Mouse (Mus musculus): ENCODE measurements around the gene Nkiras2. TPM values are rescaled to one million over a fixed set of nuclear protein-coding genes. Genes with fewer than 3 reads are reported as not detected.
A peak's percentile ranks its signal among the peaks of the same experiment; 100 is the strongest.
"Not testable (repeated sequence)": the region's sequence is repeated elsewhere in the genome, so short reads cannot be mapped to it uniquely, and the experiment has no call there.

Gene Nkiras2
- polyA plus RNA-seq, 1 experiment, result 39.5 TPM

DNA sequence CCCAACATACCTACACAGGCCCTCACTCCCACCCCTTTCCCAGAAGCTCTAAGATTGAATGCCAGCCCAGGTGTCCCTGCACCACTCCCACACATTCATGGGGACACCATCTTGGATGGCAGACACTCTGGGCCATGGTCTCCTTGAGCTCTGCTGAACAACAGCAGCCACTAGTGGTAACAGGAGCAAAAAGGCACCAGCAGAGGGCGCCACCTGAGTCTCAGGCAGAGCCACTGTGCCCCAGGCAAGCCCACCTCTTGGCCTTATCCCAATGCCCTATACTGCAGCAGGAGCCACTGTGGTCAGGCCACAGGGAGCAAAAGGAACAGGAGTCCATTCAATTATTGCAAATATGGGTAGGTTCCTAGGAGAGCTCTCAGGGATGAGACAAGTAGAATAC is 27.2 kb downstream of the Nkiras2 start:
- 19% methylated on average over 1 of the region's 1 CpGs for WGBS
- Histone ChIP-seq H3K27ac (ENCODE audit: insufficient read depth, low read length) (no peak overlapping the region), H3K4me3 (ENCODE audit: extremely low read depth, insufficient read depth, insufficient read length) (no peak overlapping the region), H3K4me1 (ENCODE audit: control insufficient read depth, insufficient read depth, insufficient read length) (no peaks in the 10 kb centered on the region), H3K36me3 (ENCODE audit: control insufficient read depth, insufficient read depth, low read length) (no peaks in the 10 kb centered on the region), H3K27me3 (ENCODE audit: control insufficient read depth, insufficient read depth, low read length) (peaks cover 2% of the 10 kb centered on the region; the same call in 1 of the 2 replicates)
- no peak for TF ChIP-seq POLR2A (IDR thresholded peaks at IDR 0.05; ENCODE audit: low read depth, low read length)
- peak; percentile 51; the same call in 1 of the 2 replicates for TF ChIP-seq CTCF (IDR thresholded peaks at IDR 0.05; ENCODE audit: extremely low read depth, insufficient read depth, insufficient read length, insufficient replicate concordance)
- DNase-seq (ENCODE audit: low read depth in 1 of 2, low spot score in 2 of 2), result peak in 1 of 2 experiments; percentile 42

- WGBS, result 87% methylated on average over 8 of the region's 8 CpGs
- H3K4me1 ChIP-seq (ENCODE audit: control insufficient read depth, insufficient read depth, insufficient read length), result no peaks in the 10 kb centered on the region
- no peaks in the 10 kb centered on the region for H3K36me3 ChIP-seq (ENCODE audit: control insufficient read depth, insufficient read depth, low read length)
- DNase-seq (ENCODE audit: low read depth in 1 of 2, low spot score in 2 of 2), result no peak
- no peak overlapping the region for H3K27ac ChIP-seq (ENCODE audit: insufficient read depth, low read length)
- TF ChIP-seq CTCF (IDR thresholded peaks at IDR 0.05; ENCODE audit: extremely low read depth, insufficient read depth, insufficient read length, insufficient replicate concordance) (no peak), POLR2A (IDR thresholded peaks at IDR 0.05; ENCODE audit: low read depth, low read length) (no peak)
- no peak overlapping the region for H3K4me3 ChIP-seq (ENCODE audit: extremely low read depth, insufficient read depth, insufficient read length)
- peaks cover 2% of the 10 kb centered on the region; the same call in 1 of the 2 replicates for H3K27me3 ChIP-seq (ENCODE audit: control insufficient read depth, insufficient read depth, low read length)
Observed at GRCm38 (mm10) chr11:100648405-100648804, 29.4 kb downstream of the Nkiras2 start.

- Histone ChIP-seq H3K36me3 (ENCODE audit: control insufficient read depth, insufficient read depth, low read length) (no peaks in the 10 kb centered on the region), H3K27ac (ENCODE audit: insufficient read depth, low read length) (no peak overlapping the region), H3K4me3 (ENCODE audit: extremely low read depth, insufficient read depth, insufficient read length) (no peak overlapping the region), H3K4me1 (ENCODE audit: control insufficient read depth, insufficient read depth, insufficient read length) (no peaks in the 10 kb centered on the region), H3K27me3 (ENCODE audit: control insufficient read depth, insufficient read depth, low read length) (peaks cover 2% of the 10 kb centered on the region; the same call in 1 of the 2 replicates)
- TF ChIP-seq CTCF (IDR thresholded peaks at IDR 0.05; ENCODE audit: extremely low read depth, insufficient read depth, insufficient read length, insufficient replicate concordance) (no peak), POLR2A (IDR thresholded peaks at IDR 0.05; ENCODE audit: low read depth, low read length) (no peak)
- 36% methylated on average over 8 of the region's 8 CpGs for WGBS
- no peak for DNase-seq (ENCODE audit: low read depth in 1 of 2, low spot score in 2 of 2)
Observed at GRCm38 (mm10) chr11:100651205-100651604, 32.2 kb downstream of the Nkiras2 start.

DNA sequence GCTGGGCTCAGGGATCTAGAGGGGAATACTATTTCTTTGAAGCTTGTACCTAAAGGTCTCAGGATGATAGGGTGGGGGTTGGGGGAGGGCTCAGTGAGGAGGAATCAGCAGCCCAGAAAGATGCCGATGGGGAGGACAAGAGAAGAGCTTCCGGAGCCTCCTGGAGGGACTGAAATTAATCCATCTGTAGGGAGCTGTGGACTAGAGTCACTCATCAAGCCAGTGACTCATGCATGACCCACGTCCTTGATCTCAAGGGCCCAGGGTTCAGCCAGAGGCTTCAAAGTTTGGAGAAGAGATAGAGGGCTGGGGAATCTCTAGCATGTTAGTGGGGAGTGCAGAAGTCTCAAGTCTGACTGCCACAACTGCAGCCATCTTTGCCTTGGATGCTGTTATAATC is 32.7 kb downstream of the Nkiras2 start:
- DNase-seq (ENCODE audit: low read depth in 1 of 2, low spot score in 2 of 2), result no peak
- no peaks in the 10 kb centered on the region for H3K4me1 ChIP-seq (ENCODE audit: control insufficient read depth, insufficient read depth, insufficient read length)
- no peak for TF ChIP-seq POLR2A (IDR thresholded peaks at IDR 0.05; ENCODE audit: low read depth, low read length)
- TF ChIP-seq CTCF (IDR thresholded peaks at IDR 0.05; ENCODE audit: extremely low read depth, insufficient read depth, insufficient read length, insufficient replicate concordance), result no peak
- H3K4me3 ChIP-seq (ENCODE audit: extremely low read depth, insufficient read depth, insufficient read length), result no peak overlapping the region
- no peak overlapping the region for H3K27ac ChIP-seq (ENCODE audit: insufficient read depth, low read length)
- H3K36me3 ChIP-seq (ENCODE audit: control insufficient read depth, insufficient read depth, low read length), result no peaks in the 10 kb centered on the region
- peaks cover 2% of the 10 kb centered on the region; the same call in 1 of the 2 replicates for H3K27me3 ChIP-seq (ENCODE audit: control insufficient read depth, insufficient read depth, low read length)
- WGBS, result 54% methylated on average over 3 of the region's 3 CpGs

GRCm38 (mm10) chr11:100655589-100655988 is 36.5 kb downstream of the Nkiras2 start:
- H3K36me3 ChIP-seq (ENCODE audit: control insufficient read depth, insufficient read depth, low read length); H3K4me3 ChIP-seq (ENCODE audit: extremely low read depth, insufficient read depth, insufficient read length); H3K4me1 ChIP-seq (ENCODE audit: control insufficient read depth, insufficient read depth, insufficient read length); H3K27me3 ChIP-seq (ENCODE audit: control insufficient read depth, insufficient read depth, low read length); DNase-seq (ENCODE audit: low read depth in 1 of 2, low spot score in 2 of 2); H3K27ac ChIP-seq (ENCODE audit: insufficient read depth, low read length): not testable (repeated sequence)
- WGBS, result 44% methylated on average over 3 of the region's 3 CpGs

GRCm38 (mm10) chr11:100656458-100656857 is 37.4 kb downstream of the Nkiras2 start:
- no peaks in the 10 kb centered on the region for H3K4me1 ChIP-seq (ENCODE audit: control insufficient read depth, insufficient read depth, insufficient read length)
- DNase-seq (ENCODE audit: low read depth in 1 of 2, low spot score in 2 of 2), result no peak
- no peak overlapping the region for H3K27ac ChIP-seq (ENCODE audit: insufficient read depth, low read length)
- no peaks in the 10 kb centered on the region for H3K36me3 ChIP-seq (ENCODE audit: control insufficient read depth, insufficient read depth, low read length)
- H3K4me3 ChIP-seq (ENCODE audit: extremely low read depth, insufficient read depth, insufficient read length), result no peak overlapping the region
- no peaks in the 10 kb centered on the region for H3K27me3 ChIP-seq (ENCODE audit: control insufficient read depth, insufficient read depth, low read length)
- 44% methylated on average over 6 of the region's 6 CpGs for WGBS
- TF ChIP-seq POLR2A (IDR thresholded peaks at IDR 0.05; ENCODE audit: low read depth, low read length), result no peak
- no peak for TF ChIP-seq CTCF (IDR thresholded peaks at IDR 0.05; ENCODE audit: extremely low read depth, insufficient read depth, insufficient read length, insufficient replicate concordance)

GRCm38 (mm10) chr11:100659806-100660205 is 40.8 kb downstream of the Nkiras2 start:
- Histone ChIP-seq H3K36me3 (ENCODE audit: control insufficient read depth, insufficient read depth, low read length) (no peaks in the 10 kb centered on the region), H3K4me3 (ENCODE audit: extremely low read depth, insufficient read depth, insufficient read length) (no peak overlapping the region), H3K27ac (ENCODE audit: insufficient read depth, low read length) (no peak overlapping the region), H3K27me3 (ENCODE audit: control insufficient read depth, insufficient read depth, low read length) (no peaks in the 10 kb centered on the region), H3K4me1 (ENCODE audit: control insufficient read depth, insufficient read depth, insufficient read length) (no peaks in the 10 kb centered on the region)
- WGBS, result 91% methylated on average over 10 of the region's 10 CpGs
- TF ChIP-seq CTCF (IDR thresholded peaks at IDR 0.05; ENCODE audit: extremely low read depth, insufficient read depth, insufficient read length, insufficient replicate concordance) (no peak), POLR2A (IDR thresholded peaks at IDR 0.05; ENCODE audit: low read depth, low read length) (no peak)
- DNase-seq (ENCODE audit: low read depth in 1 of 2, low spot score in 2 of 2), result no peak

Measured in spleen, adult 2 months (tissue).